Mouse (Mus musculus): ENCODE results near the gene Dazap1. TPM values are rescaled to one million over a fixed set of nuclear protein-coding genes. Genes with fewer than 3 reads are reported as not detected.

Gene Dazap1
- total and polyA plus RNA-seq, 3 experiments, result 41.0 to 57.9 (median 56.4) TPM

DNA sequence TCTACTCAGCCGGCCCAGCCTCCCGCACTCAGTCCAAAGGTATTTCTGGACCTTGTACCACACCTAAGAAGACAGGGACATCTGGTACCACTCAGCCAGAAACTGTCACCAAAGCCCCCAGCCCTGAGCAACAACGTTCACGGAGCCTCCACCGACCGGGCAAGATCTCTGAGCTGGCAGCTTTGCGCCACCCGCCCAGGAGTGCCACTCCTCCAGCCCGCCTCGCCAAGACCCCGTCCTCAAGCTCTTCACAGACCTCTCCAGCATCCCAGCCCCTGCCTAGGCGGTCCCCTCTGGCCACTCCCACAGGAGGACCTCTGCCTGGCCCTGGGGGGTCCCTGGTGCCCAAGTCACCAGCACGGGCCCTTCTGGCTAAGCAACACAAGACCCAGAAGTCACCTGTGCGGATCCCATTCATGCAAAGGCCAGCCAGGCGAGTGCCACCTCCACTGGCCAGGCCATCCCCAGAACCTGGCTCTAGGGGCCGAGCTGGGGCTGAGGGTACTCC lies 53.3 kb downstream of the Dazap1 start:
- 54% methylated on average over 16 of the region's 16 CpGs for WGBS
- H3K9ac ChIP-seq (ENCODE audit: low read depth, low read length), result no peak overlapping the region

DNA sequence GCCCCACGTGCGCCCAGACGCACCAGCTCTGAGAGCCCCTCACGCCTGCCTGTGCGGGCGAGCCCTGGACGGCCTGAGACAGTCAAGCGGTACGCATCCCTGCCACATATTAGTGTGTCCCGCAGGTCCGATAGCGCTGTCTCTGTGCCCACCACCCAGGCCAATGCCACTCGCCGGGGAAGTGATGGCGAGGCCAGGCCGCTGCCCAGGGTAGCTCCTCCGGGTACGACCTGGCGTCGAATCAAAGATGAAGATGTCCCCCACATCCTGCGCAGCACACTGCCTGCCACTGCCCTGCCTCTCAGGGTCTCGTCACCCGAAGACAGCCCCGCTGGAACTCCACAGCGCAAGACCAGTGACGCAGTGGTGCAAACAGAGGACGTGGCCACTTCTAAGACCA lies 54.0 kb downstream of the Dazap1 start:
- Histone ChIP-seq H3K9ac (ENCODE audit: low read depth, low read length) (no peak overlapping the region), H3K4me3 (no peak overlapping the region), H3K27me3 (ENCODE audit: control insufficient read depth, insufficient read depth, low read length) (no peaks in the 10 kb centered on the region), H3K4me1 (ENCODE audit: control insufficient read depth, insufficient read depth, low read length) (peaks cover 6% of the 10 kb centered on the region), H3K79me2 (replicated peaks; ENCODE audit: control insufficient read depth, insufficient read depth, low read length) (no peaks in the 10 kb centered on the region), H3K36me3 (ENCODE audit: control insufficient read depth, insufficient read depth, low read length) (no peaks in the 10 kb centered on the region), H3K27ac (no peak overlapping the region)
- intact Hi-C loops (cut with DNase I), result no loop called here
- DNase-seq, result no peak
- TF ChIP-seq CTCF (IDR thresholded peaks at IDR 0.05) (no peak), EP300 (IDR thresholded peaks at IDR 0.05; ENCODE audit: insufficient read depth, low read depth, low read length) (no peak), POLR2A (IDR thresholded peaks at IDR 0.05; ENCODE audit: insufficient read depth, low read depth, low read length) (no peak)
- WGBS, result 54% methylated on average over 27 of the region's 27 CpGs

More for the DNA sequence above, 53.3 kb downstream of the Dazap1 start:
- H3K27me3 ChIP-seq (ENCODE audit: control insufficient read depth, insufficient read depth, low read length), result no peaks in the 10 kb centered on the region
- no peak overlapping the region for H3K4me3 ChIP-seq
- no peak for DNase-seq
- intact Hi-C loops (cut with DNase I), result no loop called here
- H3K27ac ChIP-seq, result no peak overlapping the region
- H3K36me3 ChIP-seq (ENCODE audit: control insufficient read depth, insufficient read depth, low read length), result no peaks in the 10 kb centered on the region
- H3K79me2 ChIP-seq (replicated peaks; ENCODE audit: control insufficient read depth, insufficient read depth, low read length), result no peaks in the 10 kb centered on the region
- peaks cover 5% of the 10 kb centered on the region for H3K4me1 ChIP-seq (ENCODE audit: control insufficient read depth, insufficient read depth, low read length)
- TF ChIP-seq EP300 (IDR thresholded peaks at IDR 0.05; ENCODE audit: insufficient read depth, low read depth, low read length), result no peak

DNA sequence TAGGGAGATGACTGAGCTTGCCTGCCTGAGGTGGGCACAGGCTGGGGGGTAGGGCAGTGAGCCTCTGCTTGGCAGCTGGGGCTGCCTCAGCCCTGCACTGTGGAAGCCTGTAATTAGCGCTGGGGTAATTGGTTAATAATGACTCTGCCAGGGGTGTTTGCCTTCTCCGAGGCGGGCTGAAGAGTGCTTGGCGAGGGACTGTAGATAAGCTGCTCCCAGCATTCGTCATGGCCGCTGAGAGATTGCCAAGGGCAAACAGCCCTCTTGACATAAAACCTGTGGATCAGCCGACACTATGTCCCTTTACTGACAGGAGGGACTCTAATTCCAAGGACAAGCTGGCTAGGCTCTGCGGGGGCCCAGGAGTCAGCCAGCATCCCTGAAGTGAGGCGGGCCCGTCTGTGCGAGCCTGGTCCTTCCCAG lies 55.1 kb downstream of the Dazap1 start:
- WGBS, result 29% methylated on average over 11 of the region's 11 CpGs
- H3K4me3 ChIP-seq, result no peak overlapping the region
- no peaks in the 10 kb centered on the region for H3K36me3 ChIP-seq (ENCODE audit: control insufficient read depth, insufficient read depth, low read length)
- peak overlapping the region; percentile 2; the same call in 1 of the 2 replicates for H3K27ac ChIP-seq
- H3K27me3 ChIP-seq (ENCODE audit: control insufficient read depth, insufficient read depth, low read length), result no peaks in the 10 kb centered on the region
- DNase-seq, result peak; percentile 24 to 40
- TF ChIP-seq CTCF (IDR thresholded peaks at IDR 0.05) (no peak), POLR2A (IDR thresholded peaks at IDR 0.05; ENCODE audit: insufficient read depth, low read depth, low read length) (0 out of 2 replicates have a peak, but pooled peaks have one; percentile 16), EP300 (IDR thresholded peaks at IDR 0.05; ENCODE audit: insufficient read depth, low read depth, low read length) (no peak)
- no peaks in the 10 kb centered on the region for H3K79me2 ChIP-seq (replicated peaks; ENCODE audit: control insufficient read depth, insufficient read depth, low read length)
- intact Hi-C loops (cut with DNase I), result no loop called here
- peaks cover 9% of the 10 kb centered on the region for H3K4me1 ChIP-seq (ENCODE audit: control insufficient read depth, insufficient read depth, low read length)
- peak overlapping the region; percentile 32; the same call in 1 of the 2 replicates for H3K9ac ChIP-seq (ENCODE audit: low read depth, low read length)

DNA sequence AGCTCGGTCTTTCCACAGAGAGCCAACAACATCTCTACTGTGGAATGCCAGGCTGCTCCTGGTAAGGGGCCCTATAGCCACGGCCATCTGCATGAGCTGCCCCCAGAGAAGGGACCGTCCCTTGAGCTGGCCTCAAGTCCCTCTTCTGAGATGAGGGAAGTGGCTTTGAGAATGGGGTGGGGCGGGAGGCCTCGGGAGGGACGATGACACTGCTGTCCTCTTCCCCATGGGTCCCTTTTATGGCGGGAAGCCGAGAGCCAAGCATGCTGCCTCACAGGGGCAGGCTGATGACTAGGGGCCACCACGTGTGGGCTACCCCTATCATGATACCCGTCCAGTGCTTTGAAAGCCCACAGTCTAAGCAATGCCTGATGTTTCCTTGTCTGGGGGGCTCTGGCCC lies 55.7 kb downstream of the Dazap1 start:
- TF ChIP-seq EP300 (IDR thresholded peaks at IDR 0.05; ENCODE audit: insufficient read depth, low read depth, low read length) (no peak), CTCF (IDR thresholded peaks at IDR 0.05) (no peak), POLR2A (IDR thresholded peaks at IDR 0.05; ENCODE audit: insufficient read depth, low read depth, low read length) (no peak)
- DNase-seq, result no peak
- no peak overlapping the region for H3K9ac ChIP-seq (ENCODE audit: low read depth, low read length)
- WGBS, result 48% methylated on average over 10 of the region's 10 CpGs
- peaks cover 9% of the 10 kb centered on the region for H3K4me1 ChIP-seq (ENCODE audit: control insufficient read depth, insufficient read depth, low read length)
- no peak overlapping the region for H3K27ac ChIP-seq
- intact Hi-C loops (cut with DNase I), result no loop called here
- H3K79me2 ChIP-seq (replicated peaks; ENCODE audit: control insufficient read depth, insufficient read depth, low read length), result no peaks in the 10 kb centered on the region
- H3K4me3 ChIP-seq, result no peak overlapping the region
- no peaks in the 10 kb centered on the region for H3K36me3 ChIP-seq (ENCODE audit: control insufficient read depth, insufficient read depth, low read length)
- no peaks in the 10 kb centered on the region for H3K27me3 ChIP-seq (ENCODE audit: control insufficient read depth, insufficient read depth, low read length)

DNA sequence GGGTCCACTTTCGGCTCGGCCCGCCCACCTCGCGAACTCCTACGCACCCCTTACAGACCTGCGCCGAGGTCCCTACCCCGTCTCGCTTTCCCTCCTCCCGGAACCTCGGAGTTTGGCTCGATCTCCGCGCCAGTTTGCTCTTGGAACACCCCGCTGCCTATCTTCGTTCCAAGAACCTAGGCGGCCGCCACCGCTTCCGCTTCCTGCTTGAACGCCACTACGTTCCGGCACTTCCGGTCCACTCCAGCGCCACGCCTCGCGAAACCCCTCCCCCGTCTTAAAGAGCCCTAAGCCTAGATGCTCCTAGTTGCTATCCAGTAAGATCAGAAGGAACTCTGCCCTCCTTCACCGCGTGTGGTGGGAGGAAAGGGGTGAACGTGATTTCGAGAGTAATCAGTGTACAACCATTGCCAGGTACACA lies 59.1 kb downstream of the Dazap1 start, which contains the start of gene 2310011J03Rik:
TSS of gene 2310011J03Rik (minus strand) at position 198 of the 421 bp plus-strand sequence.
- TF ChIP-seq EP300 (IDR thresholded peaks at IDR 0.05; ENCODE audit: insufficient read depth, low read depth, low read length) (peak; percentile 80; the same call in 1 of the 2 replicates), CTCF (IDR thresholded peaks at IDR 0.05) (no peak), POLR2A (IDR thresholded peaks at IDR 0.05; ENCODE audit: insufficient read depth, low read depth, low read length) (peak; percentile 84)
- under 1% methylated on average over 34 of the region's 34 CpGs for WGBS
- DNase-seq, result peak; percentile 93 to 94
- Histone ChIP-seq H3K27me3 (ENCODE audit: control insufficient read depth, insufficient read depth, low read length) (no peaks in the 10 kb centered on the region), H3K9ac (ENCODE audit: low read depth, low read length) (peak within 1 kb of the TSS; percentile 83), H3K79me2 (replicated peaks; ENCODE audit: control insufficient read depth, insufficient read depth, low read length) (no peaks in the 10 kb centered on the region), H3K36me3 (ENCODE audit: control insufficient read depth, insufficient read depth, low read length) (no peaks in the 10 kb centered on the region), H3K4me1 (ENCODE audit: control insufficient read depth, insufficient read depth, low read length) (peaks cover 11% of the 10 kb centered on the region), H3K27ac (peak within 1 kb of the TSS; percentile 87), H3K4me3 (peak within 1 kb of the TSS; percentile 90)
- intact Hi-C loops (cut with DNase I), result loop anchor here (1.0 to 10.0 kb wide), 2 partner anchors 25 to 146 kb away; partner anchors contain the start of genes 1600002K03Rik, Apc2 and Efna2

DNA sequence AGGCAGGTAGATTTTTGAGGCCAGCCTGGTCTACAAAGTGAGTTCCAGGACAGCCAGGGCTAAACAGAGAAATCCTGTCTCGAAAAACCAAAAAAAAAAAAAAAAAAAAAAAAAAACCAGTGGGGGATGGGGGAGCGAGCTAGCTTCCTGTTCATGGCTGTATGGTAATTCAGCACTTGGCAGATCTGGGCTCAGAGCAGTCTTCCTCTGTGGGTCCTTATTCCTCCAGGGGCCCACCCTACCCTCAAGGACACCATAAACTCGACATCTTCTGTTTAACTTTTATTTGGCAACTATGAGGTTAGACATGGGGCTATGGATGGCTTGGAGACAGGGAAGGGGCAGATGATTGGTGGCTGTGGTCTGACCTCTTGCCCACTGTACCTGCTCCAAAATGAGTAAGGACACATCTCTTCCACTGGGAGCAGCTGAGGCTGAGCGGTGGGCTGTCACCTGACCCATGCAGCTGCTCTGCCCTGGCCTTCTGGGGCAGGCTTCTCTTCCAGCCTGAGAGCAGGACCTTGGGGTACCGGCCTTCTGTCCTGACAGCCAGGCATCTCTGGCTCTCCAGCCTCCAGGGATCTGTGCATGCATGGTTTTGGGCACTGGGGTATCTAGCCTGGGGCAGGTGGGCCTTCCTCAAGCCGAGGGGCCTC lies 59.9 kb downstream of the Dazap1 start:
- intact Hi-C loops (cut with DNase I), result loop anchor here (10.0 kb wide), 1 partner anchor 146 kb away; the partner anchor contains the start of genes 1600002K03Rik and Efna2
- H3K4me3 ChIP-seq, result no peak overlapping the region
- no peaks in the 10 kb centered on the region for H3K36me3 ChIP-seq (ENCODE audit: control insufficient read depth, insufficient read depth, low read length)
- peaks cover 11% of the 10 kb centered on the region for H3K4me1 ChIP-seq (ENCODE audit: control insufficient read depth, insufficient read depth, low read length)
- no peak for DNase-seq
- H3K79me2 ChIP-seq (replicated peaks; ENCODE audit: control insufficient read depth, insufficient read depth, low read length), result no peaks in the 10 kb centered on the region
- no peak overlapping the region for H3K27ac ChIP-seq
- no peak for TF ChIP-seq CTCF (IDR thresholded peaks at IDR 0.05)
- no peak for TF ChIP-seq POLR2A (IDR thresholded peaks at IDR 0.05; ENCODE audit: insufficient read depth, low read depth, low read length)
- TF ChIP-seq EP300 (IDR thresholded peaks at IDR 0.05; ENCODE audit: insufficient read depth, low read depth, low read length), result no peak
- WGBS, result 66% methylated on average over 6 of the region's 6 CpGs
- H3K27me3 ChIP-seq (ENCODE audit: control insufficient read depth, insufficient read depth, low read length), result no peaks in the 10 kb centered on the region
- no peak overlapping the region for H3K9ac ChIP-seq (ENCODE audit: low read depth, low read length)
